Mouse (Mus musculus) erythroblast, embryonic 14.5 days (primary cell): ENCODE measurements around the gene Grk2.

ENCODE experiments used
- GATA1 ChIP-seq: IDR thresholded peaks from 2 replicates; pipeline ENCODE4 v1.6.1; 2012; ENCODE audit warnings: low read length, inconsistent platforms, mixed read lengths
- TAL1 ChIP-seq: IDR thresholded peaks from 3 replicates; pipeline ENCODE4 v1.6.1; 2012; ENCODE audit warnings: low read length, inconsistent platforms, mixed read lengths

DNA sequence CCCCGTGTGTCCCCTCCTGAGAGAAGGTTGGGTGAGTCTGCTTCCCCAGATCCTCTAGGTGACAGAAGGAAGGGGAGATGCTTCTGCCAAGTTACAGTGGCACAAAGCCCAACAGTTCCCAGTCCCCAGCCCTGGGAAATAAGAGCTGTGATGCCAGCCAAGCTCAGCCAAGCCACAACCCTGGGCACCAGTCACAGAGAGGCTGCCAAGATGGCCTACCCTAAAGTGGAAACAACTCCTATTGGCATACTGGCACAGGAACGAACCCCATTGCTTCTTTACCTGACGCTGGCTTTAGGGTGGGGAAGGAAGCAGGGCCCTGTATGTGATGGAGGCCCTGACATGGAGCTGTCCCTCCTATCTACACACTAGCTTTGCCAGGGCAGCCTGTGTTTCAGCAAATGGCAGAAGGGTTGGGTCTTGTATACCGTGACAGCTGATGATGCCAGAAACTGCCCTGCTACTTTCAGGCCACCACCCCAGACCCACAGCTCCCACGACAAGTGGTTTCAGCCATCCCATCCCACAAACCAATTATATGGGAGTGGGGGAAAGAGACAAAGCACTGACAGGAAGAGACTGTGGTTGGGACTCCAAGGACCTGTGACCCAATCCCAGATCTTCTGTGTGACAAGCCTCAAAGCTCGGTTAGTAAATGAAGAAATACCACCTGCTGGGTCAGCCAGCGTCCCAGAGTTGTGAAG is 2.9 kb downstream of the Grk2 start:
- TF ChIP-seq GATA1 (no peak), TAL1 (no peak)
